Mouse (Mus musculus) heart, adult 2 months (tissue): ENCODE data around the gene Hat1. TPM values are rescaled to one million over a fixed set of nuclear protein-coding genes. Genes with fewer than 3 reads are reported as not detected.
A peak's percentile ranks its signal among the peaks of the same experiment; 100 is the strongest.

Experiments
- DNase-seq, 2 experiments: peaks; one replicate each; pipeline ENCODE4 v3.0.0; 2021
- H3K27ac ChIP-seq: fragments of 200-600 bp; 2 replicates; pipeline ENCODE4 v1.8.1; 2022
- H3K27me3 ChIP-seq: fragments of 200-500 bp; 2 replicates; pipeline ENCODE4 v1.6.1; 2012; ENCODE audit warnings: mild to moderate bottlenecking, low read length, inconsistent platforms, mixed read lengths; ENCODE audit not compliant: control insufficient read depth, insufficient read depth
- H3K36me3 ChIP-seq: fragments of 200-500 bp; 2 replicates; pipeline ENCODE4 v1.6.1; 2012; ENCODE audit warnings: low read length, inconsistent platforms; ENCODE audit not compliant: control insufficient read depth, insufficient read depth
- H3K4me1 ChIP-seq: fragments of 200-500 bp; 2 replicates; pipeline ENCODE4 v1.6.1; 2011; ENCODE audit warnings: low read length; ENCODE audit not compliant: control insufficient read depth, insufficient read depth
- H3K4me3 ChIP-seq: fragments of 200-600 bp; 2 replicates; pipeline ENCODE4 v1.8.1; 2022
- H3K79me2 ChIP-seq: fragments of 200-500 bp; replicated peaks from 2 replicates; pipeline ENCODE4 v1.6.1; 2012; ENCODE audit warnings: mild to moderate bottlenecking, inconsistent platforms, low read length, moderate library complexity, mixed read lengths; ENCODE audit not compliant: control insufficient read depth, insufficient read depth
- H3K9ac ChIP-seq: fragments of 200-500 bp; 2 replicates; pipeline ENCODE4 v1.6.1; 2012; ENCODE audit warnings: low read depth, mild to moderate bottlenecking, control low read depth, inconsistent platforms, low read length, mixed read lengths
- CTCF ChIP-seq: fragments of 200-600 bp; IDR thresholded peaks from 2 replicates; pipeline ENCODE4 v1.8.1; 2022; ENCODE audit warnings: antibody characterized with exemption, mild to moderate bottlenecking, moderate library complexity
- EP300 ChIP-seq: fragments of 200-500 bp; IDR thresholded peaks from 2 replicates; pipeline ENCODE4 v1.6.1; 2011; ENCODE audit warnings: low read depth, low read length, control low read depth; ENCODE audit not compliant: insufficient read depth
- POLR2A ChIP-seq: fragments of 200-500 bp; IDR thresholded peaks from 2 replicates; pipeline ENCODE4 v1.6.1; 2011; ENCODE audit warnings: mild to moderate bottlenecking, low read depth, low read length, control low read depth; ENCODE audit not compliant: insufficient read depth
- WGBS: fragments of 180-500 bp; shearing (Covaris S2); methylation state at CpG from one replicate; pipeline ENCODE4 v1.1.7; 2018; 5-methylcytosine and 5-hydroxymethylcytosine counted together
- intact Hi-C: fragments of 180-260 bp; cut with DNase I; formaldehyde crosslinking; loops from one replicate; pipeline ENCODE4 v1.15.1; 2025
- polyA plus RNA-seq: library from polyadenylated mRNA; depleted of rRNA; stranded (reverse); fragments of >200 nt; gene quantifications from 2 replicates; pipeline ENCODE4 v1.2.3, GENCODE M21; 2012
- total RNA-seq, 2 experiments: library from RNA; stranded (reverse); gene quantifications; 2 replicates each; pipeline ENCODE4 v1.2.3; 2021

Hat1 gene
- total and polyA plus RNA-seq, 3 experiments = 7.6 to 28.4 (median 28.1) TPM

DNA sequence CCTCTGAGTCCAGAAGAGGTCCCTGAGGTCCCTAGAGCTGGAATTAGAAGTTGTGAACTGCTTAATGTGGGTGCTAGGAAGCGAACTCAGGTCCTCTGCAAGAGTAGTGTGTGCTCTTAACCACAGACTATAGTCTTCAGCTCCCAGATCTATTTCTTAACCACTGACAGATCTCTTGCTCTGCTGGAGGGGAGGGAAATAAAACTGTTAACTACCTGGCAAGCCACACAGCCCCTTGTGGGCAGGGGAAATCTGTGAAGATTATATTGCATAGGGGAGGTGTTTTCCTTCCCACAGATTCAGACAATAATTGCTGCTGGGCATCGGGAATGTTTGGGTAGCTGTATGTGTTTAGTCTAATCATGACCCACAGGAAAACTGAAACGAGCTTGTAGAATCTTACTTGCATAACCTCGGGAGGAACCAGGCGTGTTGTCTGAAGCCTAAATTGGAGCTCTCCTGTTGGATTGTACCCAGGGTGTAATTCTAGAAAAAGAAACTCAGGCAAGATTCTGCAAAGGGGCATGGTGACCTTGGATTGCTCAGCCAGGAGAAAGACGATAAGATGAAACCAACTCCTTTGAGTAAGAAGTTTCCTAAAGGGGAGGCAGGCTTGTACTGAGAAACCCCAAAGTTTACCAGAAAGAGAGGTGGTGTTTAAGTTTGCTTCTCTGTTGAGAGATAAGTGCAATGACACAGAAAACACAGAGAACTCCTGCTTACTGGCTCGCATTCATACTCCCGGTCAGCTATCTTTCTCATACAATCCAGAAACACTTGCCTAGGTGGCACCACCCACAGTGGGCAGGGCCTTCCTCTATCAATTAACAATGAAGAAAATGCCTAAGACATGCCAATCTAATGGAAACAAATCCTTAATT lies 14.2 kb upstream of the Hat1 start:
- H3K9ac ChIP-seq = no peak overlapping the region
- WGBS = 47% methylated on average over 8 of the region's 8 CpGs

DNA sequence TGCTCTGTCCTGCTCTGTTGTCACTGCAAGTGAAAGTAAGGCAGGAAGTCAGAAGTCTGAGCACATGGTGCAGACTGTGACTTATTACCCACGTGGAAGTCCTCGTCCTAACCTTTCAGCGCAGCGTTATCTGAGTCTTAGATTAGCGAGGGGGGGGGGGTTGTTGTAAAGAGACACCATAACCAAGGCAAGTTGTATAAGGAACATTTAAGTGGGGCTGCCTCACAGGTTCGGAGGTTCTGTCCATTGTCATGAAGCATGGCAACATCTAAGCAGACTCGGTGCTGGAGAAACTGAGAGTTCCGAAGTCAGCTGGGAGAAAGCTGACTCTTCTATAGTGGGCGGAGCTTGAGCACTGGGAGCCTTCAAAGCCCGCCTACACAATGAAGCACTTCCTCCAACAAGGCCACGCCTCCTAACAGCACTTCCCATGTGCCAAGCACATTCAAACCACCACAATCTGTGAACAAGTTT lies 12.3 kb upstream of the Hat1 start:
- H3K4me1 ChIP-seq = no peaks in the 10 kb centered on the region
- no peaks in the 10 kb centered on the region for H3K36me3 ChIP-seq
- H3K27ac ChIP-seq = no peak overlapping the region
- no peak for DNase-seq
- TF ChIP-seq CTCF (no peak), POLR2A (no peak)
- intact Hi-C loops = no loop called here
- no peaks in the 10 kb centered on the region for H3K27me3 ChIP-seq
- H3K9ac ChIP-seq = no peak overlapping the region
- H3K79me2 ChIP-seq = no peaks in the 10 kb centered on the region
- WGBS = 21% methylated on average over 11 of the region's 11 CpGs
- H3K4me3 ChIP-seq = no peak overlapping the region

More for the DNA sequence above, 14.2 kb upstream of the Hat1 start:
- no peaks in the 10 kb centered on the region for H3K4me1 ChIP-seq
- no peak overlapping the region for H3K4me3 ChIP-seq
- no peaks in the 10 kb centered on the region for H3K79me2 ChIP-seq
- intact Hi-C loops = no loop called here
- no peak for TF ChIP-seq POLR2A
- TF ChIP-seq CTCF = no peak
- TF ChIP-seq EP300 = no peak
- H3K27me3 ChIP-seq = no peaks in the 10 kb centered on the region
- H3K27ac ChIP-seq = peak overlapping the region; percentile 24; the same call in 1 of the 2 replicates
- no peak for DNase-seq
- H3K36me3 ChIP-seq = no peaks in the 10 kb centered on the region

DNA sequence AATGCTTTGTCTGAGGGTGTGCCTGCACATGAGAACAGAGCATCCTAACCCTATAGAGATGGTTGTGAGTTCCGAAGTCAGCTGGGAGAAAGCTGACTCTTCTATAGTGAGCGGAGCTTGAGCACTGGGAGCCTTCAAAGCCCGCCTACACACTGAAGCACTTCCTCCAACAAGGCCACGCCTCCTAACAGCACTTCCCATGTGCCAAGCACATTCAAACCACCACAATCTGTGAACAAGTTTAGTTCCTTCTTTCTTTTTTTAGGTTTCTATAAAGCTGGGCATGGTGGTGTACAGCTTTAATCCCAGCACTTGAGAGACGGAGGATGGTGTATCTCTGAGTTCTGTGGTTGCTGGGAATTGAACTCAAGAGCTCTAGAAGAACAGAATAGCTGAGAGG lies 11.3 kb upstream of the Hat1 start:
- DNase-seq = no peak
- intact Hi-C loops = no loop called here
- WGBS = 85% methylated on average over 5 of the region's 5 CpGs
- TF ChIP-seq POLR2A (no peak), CTCF (no peak), EP300 (no peak)
- Histone ChIP-seq H3K27me3 (no peaks in the 10 kb centered on the region), H3K79me2 (no peaks in the 10 kb centered on the region), H3K9ac (no peak overlapping the region), H3K4me1 (no peaks in the 10 kb centered on the region), H3K27ac (no peak overlapping the region), H3K36me3 (no peaks in the 10 kb centered on the region), H3K4me3 (no peak overlapping the region)

GRCm38 (mm10) chr2:71381962-71382361 lies 6.8 kb upstream of the Hat1 start:
- 69% methylated on average over 4 of the region's 4 CpGs for WGBS
- Histone ChIP-seq H3K4me1 (no peaks in the 10 kb centered on the region), H3K4me3 (no peak overlapping the region), H3K36me3 (no peaks in the 10 kb centered on the region), H3K27ac (no peak overlapping the region), H3K79me2 (no peaks in the 10 kb centered on the region), H3K27me3 (no peaks in the 10 kb centered on the region), H3K9ac (no peak overlapping the region)
- intact Hi-C loops = loop anchor here (10.0 kb wide), 1 partner anchor 557 kb away; the partner anchor contains the start of gene Tlk1
- no peak for TF ChIP-seq POLR2A
- TF ChIP-seq CTCF = no peak
- no peak for DNase-seq

DNA sequence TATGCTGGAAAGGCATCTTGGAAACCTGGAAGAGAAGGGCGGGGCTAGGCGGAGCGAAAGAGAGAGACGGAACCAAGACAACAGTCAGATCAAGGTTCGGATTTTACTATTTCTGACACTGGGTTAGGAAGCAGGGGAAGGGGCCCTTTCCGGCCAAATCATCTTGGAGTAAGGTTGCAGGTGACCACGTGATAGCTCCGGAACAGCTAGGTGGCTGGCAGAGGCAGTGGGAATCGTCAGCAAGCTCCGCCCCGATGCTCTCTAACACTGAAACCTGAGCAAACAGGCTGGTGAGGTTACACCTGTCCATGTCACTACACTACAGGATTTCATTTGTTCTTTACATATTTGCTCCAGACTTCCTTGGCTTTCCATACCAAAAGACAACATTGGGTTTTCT lies 4.9 kb upstream of the Hat1 start:
- intact Hi-C loops = loop anchor here (10.0 kb wide), 1 partner anchor 559 kb away; the partner anchor contains the start of gene Tlk1
- Histone ChIP-seq H3K36me3 (no peaks in the 10 kb centered on the region), H3K27me3 (no peaks in the 10 kb centered on the region), H3K27ac (no peak overlapping the region), H3K79me2 (no peaks in the 10 kb centered on the region), H3K4me1 (no peaks in the 10 kb centered on the region; the same call in 1 of the 2 replicates), H3K4me3 (no peak overlapping the region), H3K9ac (no peak overlapping the region)
- DNase-seq = no peak
- TF ChIP-seq POLR2A (no peak), EP300 (no peak), CTCF (no peak)
- WGBS = 37% methylated on average over 11 of the region's 11 CpGs

GRCm38 (mm10) chr2:71387766-71388165 lies 992 bp upstream of the Hat1 start:
- intact Hi-C loops = loop anchor here (5.0 to 10.0 kb wide), 2 partner anchors 60 to 563 kb away; partner anchors contain the start of gene Tlk1
- 93% methylated on average over 6 of the region's 6 CpGs for WGBS

More at GRCm38 (mm10) chr2:71387766-71388165, 992 bp upstream of the Hat1 start:
- Histone ChIP-seq H3K36me3 (no peaks in the 10 kb centered on the region; the same call in 1 of the 2 replicates), H3K9ac (no peak overlapping the region), H3K27me3 (no peaks in the 10 kb centered on the region), H3K79me2 (no peaks in the 10 kb centered on the region), H3K4me3 (no peak overlapping the region), H3K27ac (no peak overlapping the region), H3K4me1 (no peaks in the 10 kb centered on the region; the same call in 1 of the 2 replicates)
- no peak for DNase-seq
- TF ChIP-seq POLR2A = no peak
- no peak for TF ChIP-seq EP300
